8 mouse cellular contexts compared by ENCODE assay signal in genomic region chr7:25071979-25072715, GRCm38 (mm10). TPM values are rescaled to one million over a fixed set of nuclear protein-coding genes. Genes with fewer than 3 reads are reported as not detected.
DNase-seq lines count a peak whose midpoint lies in the region; ATAC-seq and TF ChIP-seq lines count a peak whose summit lies in the region.

Gene Grik5, minus strand, starts transcription at chr7:25072346.
Gene Zfp574, plus strand, starts transcription at chr7:25072567.

- peaks cover 52% of the 10 kb centered on the region for H3K4me1 ChIP-seq in E14TG2a.4 (replicated peaks; ENCODE audit: low read depth, low read length)
- peaks cover 54% of the 10 kb centered on the region for H3K4me1 ChIP-seq in hindbrain, embryonic 15.5 days (replicated peaks)
- H3K4me1 ChIP-seq in liver, embryonic 11.5 days (replicated peaks; ENCODE audit: control insufficient read depth, insufficient read depth, low read length) = peaks cover 32% of the 10 kb centered on the region

- peak within 1 kb of the TSS; percentile 87 for H3K4me2 ChIP-seq in hindbrain, embryonic 15.5 days
- H3K4me2 ChIP-seq in liver, embryonic 11.5 days = peak within 1 kb of the TSS; percentile 96

- intact Hi-C loops in gastrocnemius, adult 2 months (cut with DNase I) = loop anchor here (10.0 kb wide), 1 partner anchor 683 kb away; the partner anchor contains the start of gene Hnrnpul1

- WGBS in hindbrain, embryonic 15.5 days = 1% methylated on average over 24 of the region's 28 CpGs
- WGBS in liver, embryonic 11.5 days = 4% methylated on average over 27 of the region's 28 CpGs

- TF ChIP-seq CTCF in gastrocnemius, adult 2 months (IDR thresholded peaks at IDR 0.05) = no peak
- no peak for TF ChIP-seq CTCF in E14TG2a.4 (conservative IDR thresholded peaks at IDR 0.05; ENCODE audit: low read length)

- peak within 1 kb of the TSS; percentile 78 for H3K27ac ChIP-seq in gastrocnemius, adult 2 months
- H3K27ac ChIP-seq in hindbrain, embryonic 15.5 days (replicated peaks) = peak within 1 kb of the TSS; percentile 92
- peak within 1 kb of the TSS; percentile 70 for H3K27ac ChIP-seq in liver, embryonic 11.5 days (ENCODE audit: low read depth, low read length)

- DNase-seq in gastrocnemius, adult 2 months = peak; percentile 34
- no peak for DNase-seq in gastrocnemius, adult 8-10 months (ENCODE audit: low spot score in 2 of 2)
- peak; percentile 33 to 40 for DNase-seq in cerebellum, postnatal 36 days
- no peak for DNase-seq in liver, embryonic 11.5 days (ENCODE audit: low spot score)
- peak; percentile 50 for DNase-seq in retina, postnatal 1 day
- no peak for DNase-seq in right cerebral cortex, adult 2 months (ENCODE audit: low spot score in 2 of 2)

- H3K27me3 ChIP-seq in E14TG2a.4 (ENCODE audit: insufficient read depth, low read length) = peaks cover 30% of the 10 kb centered on the region
- H3K27me3 ChIP-seq in hindbrain, embryonic 15.5 days = no peaks in the 10 kb centered on the region
- no peaks in the 10 kb centered on the region for H3K27me3 ChIP-seq in liver, embryonic 11.5 days (replicated peaks; ENCODE audit: control insufficient read depth, insufficient read depth, low read length)

- H3K36me3 ChIP-seq in E14TG2a.4 (ENCODE audit: insufficient read depth, low read length) = peaks cover 11% of the 10 kb centered on the region
- peaks cover 10% of the 10 kb centered on the region for H3K36me3 ChIP-seq in hindbrain, embryonic 15.5 days
- H3K36me3 ChIP-seq in liver, embryonic 11.5 days (ENCODE audit: control insufficient read depth, insufficient read depth, low read length) = peaks cover 8% of the 10 kb centered on the region

- ATAC-seq in hindbrain, embryonic 15.5 days (ENCODE audit: low FRiP score, low read depth) = no peak
- no peak for ATAC-seq in liver, embryonic 11.5 days (replicated peaks; ENCODE audit: low FRiP score)

- peak within 1 kb of the TSS; percentile 92 for H3K9ac ChIP-seq in hindbrain, embryonic 15.5 days
- H3K9ac ChIP-seq in liver, embryonic 11.5 days (ENCODE audit: low read depth, low read length) = peak within 1 kb of the TSS; percentile 78

- H3K4me3 ChIP-seq in gastrocnemius, adult 2 months = peak within 1 kb of the TSS; percentile 83
- peak within 1 kb of the TSS; percentile 71 for H3K4me3 ChIP-seq in E14TG2a.4 (replicated peaks; ENCODE audit: low read length)
- H3K4me3 ChIP-seq in hindbrain, embryonic 15.5 days = peak within 1 kb of the TSS; percentile 87
- H3K4me3 ChIP-seq in liver, embryonic 11.5 days (ENCODE audit: low read depth, low read length) = peak within 1 kb of the TSS; percentile 68

- no peaks in the 10 kb centered on the region for H3K9me3 ChIP-seq in E14TG2a.4 (ENCODE audit: low read length)
- no peaks in the 10 kb centered on the region for H3K9me3 ChIP-seq in hindbrain, embryonic 15.5 days
- no peaks in the 10 kb centered on the region for H3K9me3 ChIP-seq in liver, embryonic 11.5 days (ENCODE audit: control insufficient read depth, low read length)

RNA-seq across cellular contexts. Expression of gene Grik5, which starts in this region (rescaled TPM):
- total RNA-seq in gastrocnemius, adult 2 months (2021) = 1 to 10 TPM; 2.4 to 3.1 TPM
- 1 to 10 TPM; 1.3 to 3.2 (median 2.2) TPM for total RNA-seq in gastrocnemius, adult 8-10 months (2022)
- polyA plus RNA-seq in hindbrain, embryonic 15.5 days (2015; fragmentation: Nextera tagmentation; extraction: Ambion mirVana) = 18.3 and 18.5 TPM in 2 replicates
- 3.5 and 5.3 TPM in 2 replicates for polyA plus RNA-seq in liver, embryonic 11.5 days (2014; fragmentation: Nextera tagmentation; extraction: Ambion mirVana)

RNA-seq across cellular contexts. Expression of gene Zfp574, which starts in this region (rescaled TPM):
- 1 to 10 TPM; 7.2 to 9.2 TPM for total RNA-seq in gastrocnemius, adult 2 months (2021)
- total RNA-seq in gastrocnemius, adult 8-10 months (2022) = 1 to 10 TPM; 6.5 to 9.3 (median 9.0) TPM
- 33.9 and 37.7 TPM in 2 replicates for polyA plus RNA-seq in hindbrain, embryonic 15.5 days (2015; fragmentation: Nextera tagmentation; extraction: Ambion mirVana)
- 22.8 and 23.1 TPM in 2 replicates for polyA plus RNA-seq in liver, embryonic 11.5 days (2014; fragmentation: Nextera tagmentation; extraction: Ambion mirVana)

Comparison
In these comparisons a context has a peak if more than half of its experiments do, and no peak if none do; other contexts are left out.
1. DNase-seq: peak in gastrocnemius, adult 2 months (single experiment), cerebellum, postnatal 36 days (2 of 2) and retina, postnatal 1 day (single experiment); none in gastrocnemius, adult 8-10 months (0 of 2), liver, embryonic 11.5 days (single experiment) and right cerebral cortex, adult 2 months (0 of 2).
2. Peak in every context shown above with its lines, with median percentiles within 50 percentile points of each other: H3K27ac ChIP-seq and H3K4me3 ChIP-seq.